Mouse (Mus musculus): ENCODE results near the gene Vars2. TPM values are rescaled to one million over a fixed set of nuclear protein-coding genes. Genes with fewer than 3 reads are reported as not detected.

Gene Vars2
- polyA plus RNA-seq (2015; fragmentation: Nextera tagmentation; extraction: Ambion mirVana) = 9.0 and 10.0 TPM in 2 replicates

DNA sequence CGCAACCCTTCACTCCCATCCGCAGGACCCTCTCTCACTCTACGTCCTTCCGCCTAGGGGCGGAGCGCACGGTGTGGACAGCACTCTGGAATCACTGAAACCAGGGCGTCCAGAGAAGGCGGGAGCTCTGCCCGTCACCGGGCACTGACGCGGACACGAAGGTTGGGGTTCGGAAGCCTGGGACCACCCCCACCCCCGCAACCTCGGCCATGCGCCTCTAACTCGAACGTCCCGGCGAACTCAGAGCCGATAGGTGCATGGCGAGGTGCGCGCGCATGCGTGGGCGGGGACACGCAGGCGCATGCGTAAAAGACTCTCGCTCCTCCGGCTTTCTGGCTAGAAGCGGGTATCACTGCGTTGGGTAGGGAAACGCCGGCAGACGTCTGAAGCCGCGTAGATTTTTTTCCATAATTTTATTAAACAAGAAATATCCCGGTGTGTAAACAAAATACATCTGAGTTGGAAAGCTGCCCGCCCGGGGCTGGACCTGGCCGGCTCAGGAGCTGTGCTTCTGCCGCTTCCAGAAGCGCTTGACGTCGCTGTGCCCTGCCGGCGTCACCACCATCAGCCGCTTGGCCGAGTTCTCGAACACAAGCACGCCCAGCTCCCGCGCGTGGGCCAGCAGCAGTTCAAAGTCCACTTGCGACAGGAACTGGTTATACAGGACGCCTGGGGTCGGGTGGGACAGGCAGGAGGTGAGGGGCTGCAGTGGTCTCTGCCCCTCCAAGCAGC is at the start of gene Vars2:
TSS of gene Vars2 (minus strand) at position 259 of the 732 bp plus-strand sequence.

DNA sequence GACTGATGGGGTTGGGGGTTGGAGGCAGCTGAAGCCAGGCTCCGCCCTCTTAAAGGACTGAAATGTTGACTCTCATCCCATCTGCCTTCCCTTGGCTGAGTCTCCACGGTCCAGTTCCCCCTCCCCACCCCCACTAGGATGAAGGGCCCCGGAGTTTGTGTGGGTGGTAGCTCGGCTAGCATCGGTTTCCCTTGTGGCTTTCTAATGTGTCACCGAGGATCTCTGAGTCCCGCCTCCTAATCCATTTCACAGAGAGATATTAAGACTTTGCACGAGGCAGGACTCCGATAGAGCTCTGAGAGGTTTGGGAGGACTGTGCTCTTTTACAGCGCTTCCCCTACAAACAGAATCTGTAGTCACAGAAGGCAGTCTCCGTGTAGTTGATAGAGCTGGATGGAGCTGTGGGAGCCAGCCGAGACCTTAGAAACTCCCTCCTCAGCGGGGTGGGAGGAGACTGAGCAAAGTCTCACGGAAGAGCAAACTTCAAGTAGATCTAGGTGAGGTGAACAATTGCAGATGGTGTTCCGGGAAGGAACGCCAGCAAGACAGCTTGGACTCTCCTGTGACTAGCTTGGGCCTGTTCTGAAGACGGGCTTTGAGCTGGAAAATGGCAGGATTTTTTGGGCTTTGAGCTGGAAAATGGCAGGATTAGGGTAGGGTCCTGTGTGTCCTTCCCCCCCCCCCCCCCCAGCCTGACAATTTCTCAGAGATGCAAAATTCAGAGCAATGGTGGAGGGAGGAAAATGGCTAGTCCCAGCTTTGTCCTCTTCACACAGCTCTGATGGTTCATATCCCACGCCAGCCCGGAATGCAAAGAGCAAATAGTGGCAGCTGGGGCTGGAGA is 37.5 kb upstream of the Vars2 start, which contains the start of gene Ddr1:
TSS of gene Ddr1 (minus strand) at position 1 of the 844 bp plus-strand sequence.

DNA sequence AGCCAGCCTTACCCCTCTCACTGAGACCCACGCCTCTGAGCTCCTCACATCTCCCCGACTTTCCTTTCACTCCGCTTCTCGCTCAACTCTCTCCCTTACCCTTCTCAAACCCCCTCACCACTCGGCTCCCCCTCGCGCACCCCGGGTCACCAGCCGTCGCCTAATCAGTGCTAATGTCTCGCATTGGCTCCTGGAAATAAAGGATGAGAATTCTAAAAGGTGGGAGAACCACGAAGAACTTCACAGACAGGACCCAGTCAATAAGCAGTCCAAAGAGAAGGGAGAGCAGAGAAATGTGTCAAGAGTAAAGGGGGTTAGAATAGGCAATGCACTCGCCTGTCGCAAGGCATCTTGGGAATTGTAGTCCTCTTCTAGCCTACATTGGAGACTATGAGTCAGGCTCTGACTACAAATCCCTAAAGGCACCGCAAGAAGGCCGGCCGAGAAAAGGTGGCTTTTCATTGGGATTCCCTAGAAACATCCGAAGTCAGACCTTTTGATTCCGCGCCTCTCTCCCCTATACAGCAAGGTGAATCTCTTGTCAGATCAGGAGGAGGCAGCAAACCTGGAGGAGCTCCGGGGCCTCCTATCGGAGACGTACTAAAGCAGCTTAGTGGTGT is 6.1 kb upstream of the Vars2 start, which contains the start of gene Gtf2h4:
TSS of gene Gtf2h4 (minus strand) at position 324 of the 620 bp plus-strand sequence.

DNA sequence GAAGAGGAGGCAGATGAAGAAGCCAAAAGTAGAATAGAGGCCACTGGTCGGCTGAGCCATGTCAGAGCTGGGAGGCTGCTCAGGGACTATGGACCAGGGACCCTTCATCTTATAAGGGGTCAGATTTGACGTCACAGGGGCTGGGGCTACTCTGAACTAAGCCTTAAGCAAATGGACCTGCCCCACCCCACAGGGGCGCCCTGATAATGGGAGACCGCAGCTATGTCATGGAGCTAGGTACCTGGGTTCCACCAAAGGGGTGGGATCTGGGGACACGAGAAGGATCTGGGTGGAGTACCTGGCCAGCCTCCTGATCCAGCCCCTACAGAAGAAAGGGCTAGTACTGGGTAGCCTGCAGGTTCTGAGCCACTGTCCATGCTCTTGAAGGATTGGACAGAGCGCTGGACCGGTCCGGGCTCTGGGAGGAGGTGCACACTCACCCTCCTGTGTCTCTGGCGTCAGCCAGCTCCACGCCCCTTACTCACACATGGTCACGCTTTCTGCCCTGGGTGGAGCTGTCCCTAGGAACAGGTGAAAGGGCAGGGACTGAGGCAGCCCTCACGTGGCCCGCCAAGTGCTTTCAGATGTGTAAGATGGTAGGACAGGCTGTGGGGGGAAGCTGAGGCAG is 23.7 kb downstream of the Vars2 start, which contains the start of gene Mucl3:
TSS of gene Mucl3 (minus strand) at position 87 of the 628 bp plus-strand sequence.

DNA sequence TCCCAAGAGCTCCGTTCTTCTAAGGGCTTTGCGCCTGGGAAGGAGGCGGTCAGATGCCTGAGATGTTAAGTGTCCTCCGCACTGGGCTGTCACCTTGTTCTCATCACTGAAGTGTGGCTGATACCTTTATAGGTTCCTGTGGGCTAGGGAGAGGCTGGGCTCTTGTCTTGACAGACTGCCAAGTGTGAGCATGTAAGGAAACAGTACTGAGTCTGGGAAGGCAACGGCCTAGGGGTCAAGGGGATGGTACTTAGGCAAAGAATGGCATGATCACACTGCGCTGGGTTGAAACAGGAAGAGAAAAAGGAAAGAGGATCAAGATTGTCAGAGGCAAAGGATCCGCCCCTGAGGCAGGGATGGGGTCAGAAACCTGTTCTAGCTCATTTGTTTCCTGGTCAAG is 40.9 kb downstream of the Vars2 start, which contains the start of gene Gm9573:
TSS of gene Gm9573 (minus strand) at position 101 of the 400 bp plus-strand sequence.

Other genes with a start within 250 kb of the Vars2 start
- gene H2-Q6, start 242.7 kb downstream of the Vars2 start, polyA plus RNA-seq (2015; fragmentation: Nextera tagmentation; extraction: Ambion mirVana) = 0.25 and 0.59 TPM in 2 replicates
- gene H2-Q7, start 228.4 kb downstream of the Vars2 start, polyA plus RNA-seq (2015; fragmentation: Nextera tagmentation; extraction: Ambion mirVana) = 1.6 and 2.2 TPM in 2 replicates
- 1.1 and 1.3 TPM in 2 replicates for gene H2-Q10, start 197.5 kb downstream of the Vars2 start, polyA plus RNA-seq (2015; fragmentation: Nextera tagmentation; extraction: Ambion mirVana)
- gene Pou5f1, start 161.6 kb downstream of the Vars2 start, polyA plus RNA-seq (2015; fragmentation: Nextera tagmentation; extraction: Ambion mirVana) = not detected in 2 replicates
- gene Tcf19, start 150.8 kb downstream of the Vars2 start, polyA plus RNA-seq (2015; fragmentation: Nextera tagmentation; extraction: Ambion mirVana) = 23.9 and 33.5 TPM in 2 replicates
- 7.9 and 9.8 TPM in 2 replicates for gene Cchcr1, start 150.5 kb downstream of the Vars2 start, polyA plus RNA-seq (2015; fragmentation: Nextera tagmentation; extraction: Ambion mirVana)
- 0.16 TPM in 1 of 2 replicates, not detected in the other for gene Psors1c2, start 134.4 kb downstream of the Vars2 start, polyA plus RNA-seq (2015; fragmentation: Nextera tagmentation; extraction: Ambion mirVana)
- gene Cdsn, start 115.5 kb downstream of the Vars2 start, polyA plus RNA-seq (2015; fragmentation: Nextera tagmentation; extraction: Ambion mirVana) = 0.11 and 0.21 TPM in 2 replicates
- not detected in 2 replicates for gene 2300002M23Rik, start 100.1 kb downstream of the Vars2 start, polyA plus RNA-seq (2015; fragmentation: Nextera tagmentation; extraction: Ambion mirVana)
- gene Sfta2, start 66.0 kb downstream of the Vars2 start, polyA plus RNA-seq (2015; fragmentation: Nextera tagmentation; extraction: Ambion mirVana) = 0.59 and 0.83 TPM in 2 replicates
- not detected in 2 replicates for gene Gm9573, start 41.0 kb downstream of the Vars2 start, polyA plus RNA-seq (2015; fragmentation: Nextera tagmentation; extraction: Ambion mirVana)
- gene Mucl3, start 23.9 kb downstream of the Vars2 start, polyA plus RNA-seq (2015; fragmentation: Nextera tagmentation; extraction: Ambion mirVana) = 0.17 and 0.31 TPM in 2 replicates
- gene Gtf2h4, start 6.1 kb upstream of the Vars2 start, polyA plus RNA-seq (2015; fragmentation: Nextera tagmentation; extraction: Ambion mirVana) = 19.8 and 20.5 TPM in 2 replicates
- gene Ddr1, start 37.0 kb upstream of the Vars2 start, polyA plus RNA-seq (2015; fragmentation: Nextera tagmentation; extraction: Ambion mirVana) = 37.2 and 44.1 TPM in 2 replicates
- gene Ier3, start 154.1 kb upstream of the Vars2 start, polyA plus RNA-seq (2015; fragmentation: Nextera tagmentation; extraction: Ambion mirVana) = 165 and 168 TPM in 2 replicates
- gene Flot1, start 155.6 kb upstream of the Vars2 start, polyA plus RNA-seq (2015; fragmentation: Nextera tagmentation; extraction: Ambion mirVana) = 123 and 125 TPM in 2 replicates
- gene Tubb5, start 170.7 kb upstream of the Vars2 start, polyA plus RNA-seq (2015; fragmentation: Nextera tagmentation; extraction: Ambion mirVana) = 388 and 491 TPM in 2 replicates
- gene Mdc1, start 173.9 kb upstream of the Vars2 start, polyA plus RNA-seq (2015; fragmentation: Nextera tagmentation; extraction: Ambion mirVana) = 2.9 and 3.6 TPM in 2 replicates
- 29.7 and 38.5 TPM in 2 replicates for gene Nrm, start 193.7 kb upstream of the Vars2 start, polyA plus RNA-seq (2015; fragmentation: Nextera tagmentation; extraction: Ambion mirVana)
- gene Ppp1r18, start 198.0 kb upstream of the Vars2 start, polyA plus RNA-seq (2015; fragmentation: Nextera tagmentation; extraction: Ambion mirVana) = 80.2 and 88.5 TPM in 2 replicates
- gene Dhx16, start 212.2 kb upstream of the Vars2 start, polyA plus RNA-seq (2015; fragmentation: Nextera tagmentation; extraction: Ambion mirVana) = 15.8 and 18.3 TPM in 2 replicates
- 12.6 and 13.9 TPM in 2 replicates for gene 2310061I04Rik, start 229.8 kb upstream of the Vars2 start, polyA plus RNA-seq (2015; fragmentation: Nextera tagmentation; extraction: Ambion mirVana)
- gene Atat1, start 242.5 kb upstream of the Vars2 start, polyA plus RNA-seq (2015; fragmentation: Nextera tagmentation; extraction: Ambion mirVana) = 19.0 and 19.2 TPM in 2 replicates
- gene Mrps18b, start 248.8 kb upstream of the Vars2 start, polyA plus RNA-seq (2015; fragmentation: Nextera tagmentation; extraction: Ambion mirVana) = 78.1 and 88.8 TPM in 2 replicates
- gene Ppp1r10, start 248.8 kb upstream of the Vars2 start, polyA plus RNA-seq (2015; fragmentation: Nextera tagmentation; extraction: Ambion mirVana) = 13.6 and 15.3 TPM in 2 replicates